ENCODE assay signal across 11 mouse cellular contexts in genomic region chr6:114656826-114657600, GRCm38 (mm10).
"Had no signal": no experiment of that assay in that cellular context is flagged by ENCODE, and none has a peak within 500 bp of the region (broad histone marks: within the 10 kb centered on the region; RNA-seq: fewer than 3 reads in every experiment).

No protein-coding gene starts in this region.

- H3K9me3 ChIP-seq: limb, embryonic 15.5 days; midbrain, embryonic 13.5 days; neural tube, embryonic 15.5 days had no signal

- H3K27ac ChIP-seq: limb, embryonic 15.5 days; liver, embryonic 14.5 days; midbrain, embryonic 13.5 days; neural tube, embryonic 15.5 days; stomach, postnatal 0 days had no signal

- H3K36me3 ChIP-seq: limb, embryonic 15.5 days; midbrain, embryonic 13.5 days; neural tube, embryonic 15.5 days had no signal

- H3K27me3 ChIP-seq: limb, embryonic 15.5 days; midbrain, embryonic 13.5 days; neural tube, embryonic 15.5 days had no signal

- H3K9ac ChIP-seq: limb, embryonic 15.5 days; liver, embryonic 14.5 days; midbrain, embryonic 13.5 days; neural tube, embryonic 15.5 days had no signal

- H3K4me1 ChIP-seq: neural tube, embryonic 15.5 days had no signal

- DNase-seq: kidney, postnatal 25 days; layer of hippocampus, adult 9-11 months; layer of hippocampus, postnatal 36 days; right cerebral cortex, adult 18-20 months; right cerebral cortex, postnatal 25 days had no signal

- H3K4me3 ChIP-seq: limb, embryonic 15.5 days; midbrain, embryonic 13.5 days; neural tube, embryonic 15.5 days had no signal

- H3K4me2 ChIP-seq: limb, embryonic 15.5 days; midbrain, embryonic 13.5 days; neural tube, embryonic 15.5 days had no signal

- ATAC-seq: intestine, embryonic 16.5 days; midbrain, embryonic 13.5 days had no signal
